Mouse (Mus musculus) neural tube, embryonic 11.5 days (tissue): ENCODE data around the gene Tenm4. TPM values are rescaled to one million over a fixed set of nuclear protein-coding genes. Genes with fewer than 3 reads are reported as not detected.
A peak's percentile ranks its signal among the peaks of the same experiment; 100 is the strongest.
"Not testable (repeated sequence)": the region's sequence is repeated elsewhere in the genome, so short reads cannot be mapped to it uniquely, and the experiment has no call there.

ENCODE experiments used
- ATAC-seq: fragments of 200-750 bp; cut with Nextera tagmentation; 2 replicates; pipeline ENCODE4 v1.8.0; 2017; ENCODE audit warnings: moderate number of reproducible peaks, mild to moderate bottlenecking, moderate TSS enrichment, moderate library complexity; ENCODE audit not compliant: insufficient read depth, low FRiP score, low TSS enrichment
- DNase-seq: peaks from one replicate; pipeline ENCODE4 v3.0.0-alpha.2; 2015; ENCODE audit warnings: low spot score
- H3K27ac ChIP-seq: fragments of 300-500 bp; sonication (generic); 2 replicates; pipeline ENCODE4 v1.5.1; 2014; ENCODE audit warnings: low read depth, mild to moderate bottlenecking, low read length
- H3K27me3 ChIP-seq: fragments of 300-500 bp; sonication (generic); 2 replicates; pipeline ENCODE4 v1.6.1; 2014; ENCODE audit warnings: mild to moderate bottlenecking, low read length, mixed read lengths; ENCODE audit not compliant: control insufficient read depth, insufficient read depth
- H3K36me3 ChIP-seq: fragments of 300-500 bp; sonication (generic); 2 replicates; pipeline ENCODE4 v1.6.1; 2014; ENCODE audit warnings: mild to moderate bottlenecking, low read length, moderate library complexity, mixed read lengths; ENCODE audit not compliant: control insufficient read depth, insufficient read depth
- H3K4me1 ChIP-seq: fragments of 300-500 bp; sonication (generic); 2 replicates; pipeline ENCODE4 v1.6.1; 2014; ENCODE audit warnings: low read length, mixed read lengths; ENCODE audit not compliant: control insufficient read depth, insufficient read depth
- H3K4me2 ChIP-seq: fragments of 300-500 bp; sonication (generic); 2 replicates; pipeline ENCODE4 v1.6.1; 2014; ENCODE audit warnings: low read depth, mild to moderate bottlenecking, moderate library complexity
- H3K4me3 ChIP-seq: fragments of 300-500 bp; sonication (generic); 2 replicates; pipeline ENCODE4 v1.5.1; 2014; ENCODE audit warnings: low read depth, low read length
- H3K9ac ChIP-seq: fragments of 300-500 bp; sonication (generic); 2 replicates; pipeline ENCODE4 v1.6.1; 2014; ENCODE audit warnings: mild to moderate bottlenecking, low read length
- H3K9me3 ChIP-seq: fragments of 300-500 bp; sonication (generic); 2 replicates; pipeline ENCODE4 v1.6.1; 2016; ENCODE audit warnings: low read length; ENCODE audit not compliant: control insufficient read depth
- WGBS: fragments of 180-500 bp; shearing (Covaris S2); extraction: QIAGEN DNeasy Blood & Tissue Kit; methylation state at CpG from one replicate; pipeline ENCODE4 v1.1.7; 2014; 5-methylcytosine and 5-hydroxymethylcytosine counted together
- polyA plus RNA-seq: library from polyadenylated mRNA; unstranded; fragments of >200 nt; fragmentation: Nextera tagmentation; extraction: Ambion mirVana; gene quantifications from 2 replicates; pipeline ENCODE4 v1.2.1, GENCODE M21; 2014

The Tenm4 gene
- polyA plus RNA-seq, 1 experiment from 2014 or later, result 32.7 TPM

DNA sequence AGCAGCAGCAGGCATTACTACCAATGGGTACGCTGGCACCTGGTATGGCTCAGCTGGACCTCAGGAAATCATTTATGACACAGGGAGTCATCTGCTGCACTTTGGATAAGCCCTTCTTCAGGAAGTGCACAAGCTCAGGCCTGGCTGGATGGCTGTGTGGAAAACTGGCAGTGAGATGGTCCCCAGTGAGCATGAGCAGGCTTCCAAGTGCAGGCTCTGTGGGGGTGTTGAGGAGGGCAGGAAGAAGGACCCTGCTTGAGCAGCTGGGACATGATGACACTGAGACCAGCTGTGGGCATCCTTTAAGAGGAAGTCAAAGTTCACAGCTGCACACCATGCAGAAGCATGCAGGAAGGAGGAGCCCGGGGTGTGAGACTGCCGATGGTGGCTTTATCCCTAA, 455.3 kb downstream of the Tenm4 start:
- ATAC-seq, result no peak
- Histone ChIP-seq H3K4me3 (no peak overlapping the region), H3K27ac (no peak overlapping the region), H3K36me3 (no peaks in the 10 kb centered on the region), H3K4me1 (no peaks in the 10 kb centered on the region), H3K9me3 (no peaks in the 10 kb centered on the region), H3K27me3 (no peaks in the 10 kb centered on the region), H3K9ac (no peak overlapping the region), H3K4me2 (no peak overlapping the region)
- no peak for DNase-seq
- WGBS, result 76% methylated on average over 3 of the region's 3 CpGs

DNA sequence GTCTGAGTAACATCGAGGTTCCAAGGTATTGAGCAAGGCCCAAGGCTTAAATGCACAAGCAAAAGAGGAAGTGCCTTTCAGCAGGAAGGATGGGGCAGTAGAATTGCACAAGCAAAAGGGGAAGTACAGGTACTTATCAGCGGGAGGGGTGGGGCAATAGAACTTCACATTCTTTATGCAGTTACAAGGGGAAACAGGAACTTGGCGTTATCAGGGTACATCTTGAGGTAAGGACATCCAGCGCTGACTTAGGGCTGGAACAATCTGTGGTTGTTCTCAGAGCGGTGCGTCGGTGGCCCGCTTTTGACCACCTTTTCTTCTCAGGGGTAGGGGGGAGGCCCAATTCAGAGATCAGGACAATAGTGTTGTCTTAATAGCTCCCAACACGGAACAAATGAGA, 459.5 kb downstream of the Tenm4 start:
- H3K4me1 ChIP-seq, H3K9me3 ChIP-seq, H3K27ac ChIP-seq, H3K27me3 ChIP-seq, H3K4me2 ChIP-seq, H3K4me3 ChIP-seq, H3K9ac ChIP-seq, ATAC-seq, DNase-seq, H3K36me3 ChIP-seq: not testable (repeated sequence)
- 96% methylated on average over 9 of the region's 9 CpGs for WGBS

DNA sequence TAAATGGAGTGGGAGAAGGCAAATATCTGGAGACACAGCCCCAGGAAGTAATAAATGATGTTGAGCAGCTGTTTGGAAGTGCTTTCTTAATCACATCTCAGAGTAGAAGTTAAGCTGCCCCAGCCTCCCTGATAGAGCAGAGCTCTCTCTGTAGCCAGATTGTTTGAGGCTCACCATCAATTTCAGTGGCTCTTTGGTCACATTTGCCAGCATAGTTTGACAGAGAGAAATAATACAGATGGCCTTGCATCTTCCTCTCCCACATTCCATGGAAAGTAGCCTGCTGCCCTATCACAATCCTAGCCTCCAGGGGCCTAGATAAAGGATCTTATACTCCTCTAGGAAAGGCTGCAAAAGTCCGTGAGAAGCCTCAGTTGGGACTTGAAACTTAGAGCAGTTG, 462.0 kb downstream of the Tenm4 start:
- WGBS, result 86% methylated on average over 1 of the region's 1 CpGs
- no peak for DNase-seq
- ATAC-seq, result no peak
- Histone ChIP-seq H3K9me3 (no peaks in the 10 kb centered on the region), H3K9ac (no peak overlapping the region), H3K36me3 (no peaks in the 10 kb centered on the region), H3K4me1 (no peaks in the 10 kb centered on the region), H3K4me3 (no peak overlapping the region), H3K27ac (no peak overlapping the region), H3K27me3 (no peaks in the 10 kb centered on the region), H3K4me2 (no peak overlapping the region)

DNA sequence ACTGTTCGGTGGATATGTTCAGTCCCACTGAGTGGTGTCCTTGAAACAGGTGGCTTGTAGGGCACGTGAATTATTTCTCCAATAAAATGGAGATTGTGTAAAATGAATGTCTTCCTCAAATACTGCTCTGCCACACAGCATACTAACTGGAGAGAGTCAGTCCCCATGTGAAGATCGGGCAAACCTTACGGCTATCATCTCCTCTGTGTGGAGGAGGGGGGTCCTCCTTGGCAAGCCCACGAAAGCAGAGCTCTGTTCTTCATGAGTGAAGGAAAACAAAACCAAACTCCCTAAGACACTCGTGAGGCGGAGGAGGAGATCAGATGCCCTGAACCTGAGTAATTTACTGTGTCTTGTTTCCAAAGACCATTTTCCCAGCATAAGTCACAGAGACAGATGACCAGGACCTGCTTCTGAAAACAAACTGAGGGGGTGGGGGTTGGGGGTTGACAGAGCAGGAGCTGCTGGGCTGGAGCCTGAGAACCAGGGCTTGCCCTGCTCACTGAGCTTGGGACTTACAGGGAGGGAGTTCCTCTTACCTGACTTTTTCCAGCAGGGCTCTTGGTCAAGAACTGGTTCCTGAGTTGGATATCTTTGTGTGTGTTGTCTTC, 464.9 kb downstream of the Tenm4 start:
- WGBS, result 42% methylated on average over 7 of the region's 7 CpGs
- H3K9me3 ChIP-seq, result no peaks in the 10 kb centered on the region
- no peaks in the 10 kb centered on the region for H3K4me1 ChIP-seq
- H3K4me2 ChIP-seq, result no peak overlapping the region
- no peaks in the 10 kb centered on the region for H3K27me3 ChIP-seq
- H3K27ac ChIP-seq, result no peak overlapping the region
- no peak overlapping the region for H3K4me3 ChIP-seq
- H3K9ac ChIP-seq, result no peak overlapping the region
- ATAC-seq, result no peak
- no peak for DNase-seq
- no peaks in the 10 kb centered on the region for H3K36me3 ChIP-seq

DNA sequence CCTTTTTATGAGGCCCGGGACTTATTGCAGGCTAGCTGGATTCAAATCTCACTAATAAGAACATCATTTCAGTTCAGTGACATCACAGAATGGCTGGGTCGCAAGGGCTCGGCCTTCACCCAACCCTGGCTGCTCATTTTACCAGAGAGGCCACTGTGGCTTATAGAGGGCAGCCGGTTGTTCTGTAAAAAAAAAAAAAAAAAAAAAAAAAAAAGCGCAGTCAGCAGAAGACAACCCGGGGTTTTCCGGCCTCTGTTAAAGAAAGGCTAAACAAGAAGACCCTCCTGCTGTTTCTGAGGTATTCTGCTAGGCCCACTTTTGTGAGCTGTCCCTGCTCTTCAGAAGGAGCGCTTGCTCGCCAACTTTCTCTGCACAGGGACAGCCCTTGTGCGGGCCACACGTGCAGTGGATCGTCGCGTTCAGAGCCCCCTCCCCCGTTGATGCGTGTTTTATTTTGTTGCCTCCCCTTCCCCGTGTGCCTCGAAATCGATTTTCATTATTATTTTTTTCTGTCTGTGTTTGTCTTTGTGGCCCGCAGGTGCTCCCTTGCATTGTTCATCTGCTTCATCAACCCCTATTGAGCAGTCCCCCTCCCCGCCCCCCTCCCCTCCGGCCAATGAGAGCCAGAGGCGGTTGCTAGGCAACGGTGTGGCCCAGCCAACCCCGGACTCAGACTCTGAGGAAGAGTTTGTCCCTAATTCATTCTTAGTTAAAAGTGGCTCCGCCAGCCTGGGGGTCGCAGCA, 472.6 kb downstream of the Tenm4 start:
- Histone ChIP-seq H3K4me3 (peak overlapping the region; percentile 31), H3K27me3 (no peaks in the 10 kb centered on the region), H3K4me2 (peak overlapping the region; percentile 58), H3K27ac (no peak overlapping the region), H3K36me3 (no peaks in the 10 kb centered on the region), H3K9ac (peak overlapping the region; percentile 52; the same call in 1 of the 2 replicates), H3K4me1 (peaks cover 18% of the 10 kb centered on the region), H3K9me3 (no peaks in the 10 kb centered on the region)
- DNase-seq (peak; percentile 89), ATAC-seq (peak; percentile 96)
- 1% methylated on average over 27 of the region's 27 CpGs for WGBS

DNA sequence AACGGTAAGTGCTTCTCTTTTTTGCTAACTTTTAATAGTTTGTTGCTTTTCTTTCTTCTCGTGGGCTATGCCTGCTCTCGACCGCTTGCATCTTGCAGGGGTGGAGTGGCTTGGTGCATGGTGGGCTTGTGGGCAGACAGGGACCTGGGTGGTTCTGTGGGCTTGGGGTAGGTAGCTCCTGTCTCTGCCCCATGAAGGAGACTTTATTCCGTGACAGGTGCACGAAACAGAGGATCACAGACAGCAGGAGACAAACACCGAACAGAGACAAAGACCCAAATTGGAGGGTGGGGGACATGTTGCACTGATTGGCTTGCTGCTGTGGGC, 473.1 kb downstream of the Tenm4 start:
- ATAC-seq, result peak; percentile 77
- no peaks in the 10 kb centered on the region for H3K36me3 ChIP-seq
- peak overlapping the region; percentile 58 for H3K4me2 ChIP-seq
- peaks cover 18% of the 10 kb centered on the region for H3K4me1 ChIP-seq
- DNase-seq, result no peak
- H3K9ac ChIP-seq, result peak overlapping the region; percentile 7; the same call in 1 of the 2 replicates
- WGBS, result 4% methylated on average over 7 of the region's 7 CpGs
- no peak overlapping the region for H3K27ac ChIP-seq
- peak overlapping the region; percentile 31 for H3K4me3 ChIP-seq
- H3K9me3 ChIP-seq, result no peaks in the 10 kb centered on the region
- H3K27me3 ChIP-seq, result no peaks in the 10 kb centered on the region

DNA sequence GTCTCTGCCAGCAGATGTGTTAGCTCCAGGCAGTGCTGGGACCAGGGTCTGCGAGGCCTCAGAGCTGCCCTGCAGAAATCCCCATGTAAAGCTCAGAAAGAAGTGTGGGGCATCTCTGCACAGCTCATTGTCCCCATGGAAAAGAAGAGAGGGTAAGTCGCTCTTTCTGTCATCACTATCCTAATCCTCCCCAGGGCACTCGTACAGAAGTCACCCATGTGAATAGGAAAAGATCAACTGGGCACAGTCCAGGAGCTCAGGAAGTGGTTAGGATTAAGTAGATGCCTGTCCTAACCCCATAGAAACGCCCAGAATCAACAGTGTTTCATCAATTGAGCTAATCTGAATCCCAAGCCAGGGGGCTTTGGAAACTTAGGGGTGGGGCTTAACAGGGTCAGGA, 476.6 kb downstream of the Tenm4 start:
- H3K4me3 ChIP-seq, result no peak overlapping the region
- no peaks in the 10 kb centered on the region for H3K9me3 ChIP-seq
- no peak overlapping the region for H3K9ac ChIP-seq
- H3K4me2 ChIP-seq, result no peak overlapping the region
- no peaks in the 10 kb centered on the region for H3K36me3 ChIP-seq
- DNase-seq, result no peak
- no peak for ATAC-seq
- H3K27me3 ChIP-seq, result no peaks in the 10 kb centered on the region
- no peak overlapping the region for H3K27ac ChIP-seq
- WGBS, result 31% methylated on average over 4 of the region's 4 CpGs
- peaks cover 41% of the 10 kb centered on the region for H3K4me1 ChIP-seq

DNA sequence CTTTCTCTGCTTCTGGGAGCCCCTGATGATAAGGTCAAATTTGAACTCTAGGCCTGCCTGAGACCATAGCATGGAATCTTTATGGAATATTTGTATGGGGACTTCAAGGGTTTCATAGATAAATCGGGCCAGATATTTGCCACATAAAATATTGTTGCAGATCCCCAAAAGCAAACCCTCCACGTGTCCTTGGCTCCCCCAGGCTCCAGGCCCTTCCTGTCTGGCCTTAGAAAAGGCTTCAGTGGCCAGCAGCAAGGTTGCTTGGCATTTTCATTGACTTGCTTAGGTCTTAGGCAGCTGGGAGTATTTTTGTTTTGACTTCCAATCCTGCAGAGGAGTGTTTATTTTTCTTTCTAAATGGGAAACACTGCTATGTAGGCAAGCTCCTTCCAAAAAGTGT, 477.6 kb downstream of the Tenm4 start:
- Histone ChIP-seq H3K4me1 (peaks cover 41% of the 10 kb centered on the region), H3K27me3 (no peaks in the 10 kb centered on the region), H3K27ac (no peak overlapping the region), H3K9ac (no peak overlapping the region), H3K9me3 (no peaks in the 10 kb centered on the region), H3K36me3 (no peaks in the 10 kb centered on the region), H3K4me3 (no peak overlapping the region), H3K4me2 (no peak overlapping the region)
- WGBS, result 60% methylated on average over 2 of the region's 2 CpGs
- ATAC-seq, result no peak
- no peak for DNase-seq

DNA sequence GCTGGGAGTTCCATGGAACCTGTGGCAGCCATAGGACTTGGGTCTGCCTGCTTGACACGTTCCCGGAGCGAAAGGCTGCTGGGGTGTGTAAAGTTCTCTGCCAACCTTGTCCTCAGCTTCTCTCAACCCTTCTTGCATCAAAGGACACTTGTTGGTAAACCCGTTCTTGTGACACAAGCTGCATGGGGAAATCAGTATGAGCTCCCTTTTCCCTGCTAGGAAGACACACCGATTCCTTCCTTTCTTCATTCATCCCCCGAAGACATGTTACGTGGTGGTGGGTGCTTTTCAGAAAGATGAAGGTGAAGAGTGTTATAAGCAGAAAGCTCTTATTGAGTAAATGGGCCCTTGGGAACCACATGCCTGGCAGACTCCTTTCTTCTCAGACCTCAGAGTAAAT, 478.1 kb downstream of the Tenm4 start:
- ATAC-seq (no peak), DNase-seq (no peak)
- H3K4me2 ChIP-seq, result no peak overlapping the region
- peaks cover 43% of the 10 kb centered on the region for H3K4me1 ChIP-seq
- H3K9ac ChIP-seq, result no peak overlapping the region
- WGBS, result 85% methylated on average over 7 of the region's 7 CpGs
- no peaks in the 10 kb centered on the region for H3K27me3 ChIP-seq
- no peaks in the 10 kb centered on the region for H3K36me3 ChIP-seq
- no peak overlapping the region for H3K4me3 ChIP-seq
- H3K9me3 ChIP-seq, result no peaks in the 10 kb centered on the region
- no peak overlapping the region for H3K27ac ChIP-seq
